Mouse (Mus musculus) stomach, embryonic 16.5 days (tissue): ENCODE measurements around the gene Polr2b. TPM values are rescaled to one million over a fixed set of nuclear protein-coding genes. Genes with fewer than 3 reads are reported as not detected.
A peak's percentile ranks its signal among the peaks of the same experiment; 100 is the strongest.

Experiments
- ATAC-seq: fragments of 200-750 bp; cut with Nextera tagmentation; 2 replicates; pipeline ENCODE4 v1.8.0; 2017; ENCODE audit warnings: moderate number of reproducible peaks, moderate TSS enrichment; ENCODE audit not compliant: insufficient read depth, low FRiP score
- H3K27ac ChIP-seq: fragments of 300-500 bp; sonication (generic); 2 replicates; pipeline ENCODE4 v1.5.1; 2014; ENCODE audit warnings: low read length
- H3K27me3 ChIP-seq: fragments of 300-500 bp; sonication (generic); 2 replicates; pipeline ENCODE4 v1.6.1; 2014; ENCODE audit warnings: low read length, control low read depth, mixed read lengths; ENCODE audit not compliant: control insufficient read depth, insufficient read depth
- H3K36me3 ChIP-seq: fragments of 300-500 bp; sonication (generic); 2 replicates; pipeline ENCODE4 v1.6.1; 2014; ENCODE audit warnings: low read length; ENCODE audit not compliant: control insufficient read depth, insufficient read depth
- H3K4me1 ChIP-seq: fragments of 300-500 bp; sonication (generic); 2 replicates; pipeline ENCODE4 v1.6.1; 2014; ENCODE audit warnings: low read length, control low read depth, mixed read lengths; ENCODE audit not compliant: control insufficient read depth, insufficient read depth
- H3K4me2 ChIP-seq: fragments of 300-500 bp; sonication (generic); 2 replicates; pipeline ENCODE4 v1.6.1; 2014; ENCODE audit warnings: low read depth, low read length, mixed read lengths
- H3K4me3 ChIP-seq: fragments of 300-500 bp; sonication (generic); replicated peaks from 2 replicates; pipeline ENCODE4 v1.5.1; 2014; ENCODE audit warnings: mild to moderate bottlenecking, low read length
- H3K9ac ChIP-seq: fragments of 300-500 bp; sonication (generic); 2 replicates; pipeline ENCODE4 v1.6.1; 2014; ENCODE audit warnings: low read length
- H3K9me3 ChIP-seq: fragments of 300-500 bp; sonication (generic); replicated peaks from 2 replicates; pipeline ENCODE4 v1.6.1; 2016; ENCODE audit warnings: low read length, control low read depth; ENCODE audit not compliant: control insufficient read depth
- WGBS: fragments of 180-500 bp; shearing (Covaris S2); extraction: QIAGEN DNeasy Blood & Tissue Kit; methylation state at CpG from one replicate; pipeline ENCODE4 v1.1.7; 2014; 5-methylcytosine and 5-hydroxymethylcytosine counted together
- polyA plus RNA-seq: library from polyadenylated mRNA; unstranded; fragments of >200 nt; fragmentation: Nextera tagmentation; extraction: Ambion mirVana; gene quantifications from 2 replicates; pipeline ENCODE4 v1.2.1, GENCODE M21; 2015

Gene Polr2b
- polyA plus RNA-seq, 1 experiment from 2014 or later = 51.1 TPM

- peaks cover 17% of the 10 kb centered on the region for H3K36me3 ChIP-seq
- peak overlapping the region; percentile 72; the same call in 1 of the 2 replicates for H3K4me2 ChIP-seq
- H3K27me3 ChIP-seq = no peaks in the 10 kb centered on the region
- peaks cover 7% of the 10 kb centered on the region; the same call in 1 of the 2 replicates for H3K4me1 ChIP-seq
- H3K27ac ChIP-seq = no peak overlapping the region
- 95% methylated on average over 30 of the region's 30 CpGs for WGBS
- no peak overlapping the region for H3K9ac ChIP-seq
- no peaks in the 10 kb centered on the region for H3K9me3 ChIP-seq
- ATAC-seq = no peak
- H3K4me3 ChIP-seq = no peak overlapping the region
These were observed 41.9 kb upstream of the Polr2b start for GRCm38 (mm10) chr5:77267957-77268624.

GRCm38 (mm10) chr5:77269399-77269798 is 40.5 kb upstream of the Polr2b start:
- 76% methylated on average over 8 of the region's 8 CpGs for WGBS

GRCm38 (mm10) chr5:77273151-77273550 is 36.8 kb upstream of the Polr2b start:
- no peak overlapping the region for H3K4me3 ChIP-seq
- H3K9ac ChIP-seq = no peak overlapping the region
- peaks cover 27% of the 10 kb centered on the region for H3K36me3 ChIP-seq
- H3K4me1 ChIP-seq = no peaks in the 10 kb centered on the region
- no peak overlapping the region for H3K4me2 ChIP-seq
- H3K27ac ChIP-seq = no peak overlapping the region
- 71% methylated on average over 7 of the region's 7 CpGs for WGBS
- no peaks in the 10 kb centered on the region for H3K27me3 ChIP-seq
- H3K9me3 ChIP-seq = no peaks in the 10 kb centered on the region
- no peak for ATAC-seq

More at GRCm38 (mm10) chr5:77269399-77269798, 40.5 kb upstream of the Polr2b start:
- Histone ChIP-seq H3K4me1 (peaks cover 7% of the 10 kb centered on the region; the same call in 1 of the 2 replicates), H3K4me3 (no peak overlapping the region), H3K9ac (no peak overlapping the region), H3K36me3 (peaks cover 19% of the 10 kb centered on the region), H3K4me2 (no peak overlapping the region), H3K27ac (no peak overlapping the region), H3K9me3 (no peaks in the 10 kb centered on the region), H3K27me3 (no peaks in the 10 kb centered on the region)
- no peak for ATAC-seq

- WGBS = 88% methylated on average over 5 of the region's 5 CpGs
- Histone ChIP-seq H3K9ac (no peak overlapping the region), H3K4me2 (no peak overlapping the region), H3K27me3 (no peaks in the 10 kb centered on the region), H3K36me3 (peaks cover 17% of the 10 kb centered on the region), H3K27ac (no peak overlapping the region), H3K9me3 (no peaks in the 10 kb centered on the region), H3K4me1 (no peaks in the 10 kb centered on the region), H3K4me3 (no peak overlapping the region)
- ATAC-seq = no peak
These were observed 34.0 kb upstream of the Polr2b start for GRCm38 (mm10) chr5:77275950-77276349.

GRCm38 (mm10) chr5:77277204-77277603 is 32.7 kb upstream of the Polr2b start:
- Histone ChIP-seq H3K27me3 (no peaks in the 10 kb centered on the region), H3K4me2 (no peak overlapping the region), H3K9ac (no peak overlapping the region), H3K36me3 (peaks cover 25% of the 10 kb centered on the region), H3K9me3 (no peaks in the 10 kb centered on the region), H3K4me1 (no peaks in the 10 kb centered on the region), H3K4me3 (no peak overlapping the region), H3K27ac (no peak overlapping the region)
- 91% methylated on average over 6 of the region's 6 CpGs for WGBS
- ATAC-seq = no peak

DNA sequence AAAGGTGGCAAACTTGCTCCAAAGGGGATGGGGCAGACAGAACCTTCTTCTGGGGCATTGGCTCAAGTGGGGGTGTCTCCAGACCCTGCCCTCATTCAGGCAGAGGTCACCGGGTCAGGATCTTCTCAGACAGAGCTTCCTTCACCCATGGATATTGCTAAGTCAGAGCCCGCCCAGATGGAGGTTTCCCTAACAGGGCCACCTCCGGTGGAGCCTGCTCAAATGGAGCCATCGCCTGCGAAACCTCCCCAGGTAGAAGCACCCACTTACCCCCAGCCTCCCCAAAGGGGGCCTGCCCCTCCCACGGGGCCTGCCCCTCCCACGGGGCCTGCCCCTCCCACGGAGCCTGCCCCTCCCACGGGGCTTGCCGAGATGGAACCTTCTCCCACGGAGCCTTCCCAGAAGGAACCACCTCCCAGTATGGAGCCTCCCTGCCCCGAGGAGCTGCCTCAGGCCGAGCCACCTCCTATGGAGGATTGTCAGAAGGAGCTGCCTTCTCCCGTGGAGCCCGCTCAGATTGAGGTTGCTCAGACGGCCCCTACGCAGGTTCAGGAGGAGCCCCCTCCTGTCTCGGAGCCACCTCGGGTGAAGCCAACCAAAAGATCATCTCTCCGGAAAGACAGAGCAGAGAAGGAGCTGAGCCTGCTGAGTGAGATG is 28.3 kb upstream of the Polr2b start:
- H3K4me3 ChIP-seq = no peak overlapping the region
- WGBS = 88% methylated on average over 20 of the region's 20 CpGs
- H3K4me1 ChIP-seq = no peaks in the 10 kb centered on the region
- no peaks in the 10 kb centered on the region for H3K27me3 ChIP-seq
- H3K36me3 ChIP-seq = 0 out of 2 replicates have a peak, but pooled peaks cover 9% of the 10 kb centered on the region
- no peak overlapping the region for H3K9ac ChIP-seq
- ATAC-seq = no peak
- H3K9me3 ChIP-seq = no peaks in the 10 kb centered on the region
- H3K27ac ChIP-seq = no peak overlapping the region
- H3K4me2 ChIP-seq = no peak overlapping the region

GRCm38 (mm10) chr5:77282242-77282641 is 27.7 kb upstream of the Polr2b start:
- H3K4me3 ChIP-seq = no peak overlapping the region
- no peak overlapping the region for H3K4me2 ChIP-seq
- no peaks in the 10 kb centered on the region for H3K4me1 ChIP-seq
- WGBS = 91% methylated on average over 9 of the region's 9 CpGs
- H3K27me3 ChIP-seq = no peaks in the 10 kb centered on the region
- H3K9me3 ChIP-seq = no peaks in the 10 kb centered on the region
- no peak for ATAC-seq
- H3K36me3 ChIP-seq = 0 out of 2 replicates have a peak, but pooled peaks cover 9% of the 10 kb centered on the region
- H3K27ac ChIP-seq = no peak overlapping the region
- no peak overlapping the region for H3K9ac ChIP-seq

DNA sequence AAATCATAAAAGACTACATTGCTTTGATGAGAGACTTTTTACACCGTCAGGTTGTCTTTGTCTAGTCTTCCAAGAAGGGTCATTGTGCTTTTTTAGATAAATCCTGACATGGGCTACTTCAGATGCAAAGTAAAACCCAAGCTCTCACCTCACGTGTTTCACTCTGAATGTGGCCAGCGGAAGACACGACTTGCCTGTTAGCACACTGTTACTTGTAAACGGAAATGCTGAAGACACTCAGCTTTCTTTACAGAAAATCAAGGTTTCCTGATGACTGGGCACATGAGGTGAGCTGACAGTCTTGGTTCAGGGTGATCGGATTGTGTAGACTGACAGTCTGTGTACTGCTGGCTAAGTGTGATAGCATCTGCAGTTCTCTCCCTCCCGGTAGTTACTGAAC is 24.3 kb upstream of the Polr2b start:
- H3K9me3 ChIP-seq = no peaks in the 10 kb centered on the region
- no peaks in the 10 kb centered on the region for H3K27me3 ChIP-seq
- no peaks in the 10 kb centered on the region for H3K4me1 ChIP-seq
- no peak overlapping the region for H3K27ac ChIP-seq
- no peak overlapping the region for H3K4me2 ChIP-seq
- no peak overlapping the region for H3K9ac ChIP-seq
- H3K4me3 ChIP-seq = no peak overlapping the region
- no peak for ATAC-seq
- 82% methylated on average over 7 of the region's 7 CpGs for WGBS
- 0 out of 2 replicates have a peak, but pooled peaks cover 13% of the 10 kb centered on the region for H3K36me3 ChIP-seq

GRCm38 (mm10) chr5:77286904-77287303 is 23.0 kb upstream of the Polr2b start:
- Histone ChIP-seq H3K27me3 (no peaks in the 10 kb centered on the region), H3K27ac (no peak overlapping the region), H3K9me3 (no peaks in the 10 kb centered on the region), H3K4me2 (no peak overlapping the region), H3K36me3 (0 out of 2 replicates have a peak, but pooled peaks cover 4% of the 10 kb centered on the region), H3K9ac (no peak overlapping the region), H3K4me3 (no peak overlapping the region), H3K4me1 (no peaks in the 10 kb centered on the region)
- WGBS = 87% methylated on average over 5 of the region's 5 CpGs
- ATAC-seq = no peak
